Mouse (Mus musculus) stomach, postnatal 0 days (tissue): ENCODE results near the gene Apip.

Experiments
- CTCF ChIP-seq: IDR thresholded peaks from 2 replicates; pipeline ENCODE4 v1.5.1; 2016; ENCODE audit warnings: antibody characterized with exemption, low read depth, mild to moderate bottlenecking, moderate library complexity
- EP300 ChIP-seq: optimal IDR thresholded peaks from 2 replicates; pipeline ENCODE3; 2016; ENCODE audit warnings: antibody characterized with exemption

DNA sequence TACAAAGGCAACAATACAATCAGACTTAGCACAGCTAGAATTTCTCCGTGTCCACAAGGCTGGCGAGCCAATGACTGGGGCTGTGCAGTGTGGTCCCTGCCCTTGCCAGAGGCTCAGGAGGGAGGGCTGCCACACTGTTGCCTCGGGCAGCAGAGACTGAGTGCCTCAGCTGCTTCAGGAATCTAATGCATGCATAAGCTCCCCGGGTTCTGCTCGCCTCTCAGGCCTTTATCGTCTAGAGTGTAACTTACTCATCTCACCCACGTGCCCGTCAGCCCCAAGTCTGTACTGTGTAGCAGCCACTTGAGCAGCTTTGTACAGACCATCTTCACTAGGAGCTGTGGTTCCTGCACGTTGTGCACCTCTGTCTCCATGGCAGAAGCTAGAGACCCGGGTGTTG is 12.2 kb downstream of the Apip start:
- TF ChIP-seq EP300 (no peak), CTCF (no peak)
